Mouse (Mus musculus) CH12.LX (cell line): ENCODE measurements at regions not wholly inside any gene's neighbourhood (a gene's known extent, or its start where the extent isn't known, plus 50 kb on each side); places are given as distances from the start of the nearest gene placed in this dataset.
"Not testable (repeated sequence)": the region's sequence is repeated elsewhere in the genome, so short reads cannot be mapped to it uniquely, and the experiment has no call there.

Experiments
- DNase-seq: peaks from one replicate; pipeline ENCODE4 v3.0.0-alpha.2; 2013; ENCODE audit errors: extremely low read depth
- H3K27ac ChIP-seq: 2 replicates; pipeline ENCODE4 v1.5.1; 2012; ENCODE audit warnings: low read depth, mild to moderate bottlenecking, control low read depth, moderate library complexity; ENCODE audit not compliant: insufficient read depth
- H3K27me3 ChIP-seq: replicated peaks from 2 replicates; pipeline ENCODE3; 2012; ENCODE audit warnings: inconsistent platforms
- H3K36me3 ChIP-seq, 2 experiments: replicated peaks in 1 of 2; 2 replicates each; pipeline versions ENCODE3 to v1.6.1; 2012; ENCODE audit warnings: inconsistent platforms in 1 of 2, low read length in 1 of 2, mild to moderate bottlenecking in 1 of 2, mixed read lengths in 1 of 2, moderate library complexity in 1 of 2; ENCODE audit not compliant: control insufficient read depth in 1 of 2, insufficient read depth in 1 of 2
- H3K4me1 ChIP-seq, 2 experiments: 2 replicates each; pipeline ENCODE4 v1.6.1; 2012; ENCODE audit warnings: inconsistent platforms in 1 of 2, moderate library complexity in 1 of 2; ENCODE audit not compliant: insufficient read depth in 2 of 2, control insufficient read depth in 1 of 2
- H3K4me2 ChIP-seq: 2 replicates; pipeline ENCODE4 v1.6.1; 2012; ENCODE audit warnings: low read depth, mild to moderate bottlenecking, control low read depth; ENCODE audit not compliant: poor library complexity, insufficient read depth, severe bottlenecking
- H3K4me3 ChIP-seq, 3 experiments: fragments of 150-350 bp in 1 of 3; sonication (generic) in 1 of 3; replicated peaks in 1 of 3; 2 replicates each; pipeline versions ENCODE3 to v1.5.1; 2011 to 2012; ENCODE audit warnings: low read depth in 2 of 3, low read length in 2 of 3, mild to moderate bottlenecking in 2 of 3, moderate library complexity in 2 of 3, control low read depth in 1 of 3, improper control_type of control experiment in 1 of 3, inconsistent platforms in 1 of 3, mixed read lengths in 1 of 3; ENCODE audit not compliant: poor library complexity in 1 of 3
- H3K79me2 ChIP-seq: replicated peaks from 2 replicates; pipeline ENCODE4 v1.6.1; 2012; ENCODE audit warnings: mild to moderate bottlenecking, moderate library complexity; ENCODE audit not compliant: control insufficient read depth, poor library complexity, insufficient read depth, severe bottlenecking; ENCODE audit errors: extremely low read depth
- H3K9ac ChIP-seq: 2 replicates; pipeline ENCODE4 v1.6.1; 2012; ENCODE audit warnings: low read depth, mild to moderate bottlenecking, control low read depth, moderate library complexity; ENCODE audit not compliant: insufficient read depth
- H3K9me3 ChIP-seq: replicated peaks from 2 replicates; pipeline ENCODE3; 2012; ENCODE audit warnings: low read length, inconsistent platforms, mixed read lengths
- BHLHE40 ChIP-seq: IDR thresholded peaks from 2 replicates; pipeline ENCODE4 v1.6.1; 2011; ENCODE audit warnings: mild to moderate bottlenecking, low read depth, low read length, improper control_type of control experiment
- CTCF ChIP-seq, 2 experiments: IDR thresholded peaks in 1 of 2; conservative IDR thresholded peaks in 1 of 2; 2 replicates each; pipeline ENCODE4 v1.5.1; 2011 to 2012; ENCODE audit warnings: low read depth in 2 of 2, low read length in 2 of 2, improper control_type of control experiment in 1 of 2, inconsistent platforms in 1 of 2, mild to moderate bottlenecking in 1 of 2, moderate library complexity in 1 of 2
- HCFC1 ChIP-seq: IDR thresholded peaks from 2 replicates; pipeline ENCODE4 v1.6.1; 2012; ENCODE audit warnings: low read depth, mild to moderate bottlenecking, inconsistent platforms, low read length, improper control_type of control experiment
- PAX5 ChIP-seq: IDR thresholded peaks from 2 replicates; pipeline ENCODE4 v1.6.1; 2012; ENCODE audit warnings: low read length, inconsistent platforms, mixed read lengths
- POLR2AphosphoS2 ChIP-seq: IDR thresholded peaks from 2 replicates; pipeline ENCODE4 v1.6.1; 2011; ENCODE audit warnings: low read depth, low read length, improper control_type of control experiment
- RAD21 ChIP-seq: IDR thresholded peaks from 2 replicates; pipeline ENCODE4 v1.6.1; 2011; ENCODE audit warnings: low read depth, mild to moderate bottlenecking, low read length, improper control_type of control experiment, moderate library complexity
- SMC3 ChIP-seq: IDR thresholded peaks from 2 replicates; pipeline ENCODE4 v1.6.1; 2011; ENCODE audit warnings: low read depth, low read length, improper control_type of control experiment
- TCF12 ChIP-seq: IDR thresholded peaks from 2 replicates; pipeline ENCODE4 v1.6.1; 2014; ENCODE audit warnings: low read depth, mild to moderate bottlenecking, inconsistent platforms, low read length, improper control_type of control experiment
- ZMIZ1 ChIP-seq: IDR thresholded peaks from 2 replicates; pipeline ENCODE4 v1.6.1; 2012; ENCODE audit warnings: low read depth, mild to moderate bottlenecking, inconsistent platforms, low read length, improper control_type of control experiment
- ZNF384 ChIP-seq: IDR thresholded peaks from 2 replicates; pipeline ENCODE4 v1.6.1; 2012; ENCODE audit warnings: low read depth, low read length, improper control_type of control experiment, inconsistent platforms
- dilution Hi-C: fragments of 300-500 bp; cut with MboI; formaldehyde crosslinking; loops from 2 replicates; pipeline ENCODE4 v1.14.3; 2020; ENCODE audit warnings: low sequenced_read_pairs; ENCODE audit not compliant: extremely low pct_unique_long_range_greater_than_20kb, extremely low pct_ligation_motif_present
- in situ Hi-C: fragments of 300-500 bp; cut with MboI; formaldehyde crosslinking; loops from 3 replicates; pipeline ENCODE4 v1.14.3; 2019; ENCODE audit warnings: low sequenced_read_pairs, low pct_ligation_motif_present, low pct_unique_long_range_greater_than_20kb, mixed read lengths

DNA sequence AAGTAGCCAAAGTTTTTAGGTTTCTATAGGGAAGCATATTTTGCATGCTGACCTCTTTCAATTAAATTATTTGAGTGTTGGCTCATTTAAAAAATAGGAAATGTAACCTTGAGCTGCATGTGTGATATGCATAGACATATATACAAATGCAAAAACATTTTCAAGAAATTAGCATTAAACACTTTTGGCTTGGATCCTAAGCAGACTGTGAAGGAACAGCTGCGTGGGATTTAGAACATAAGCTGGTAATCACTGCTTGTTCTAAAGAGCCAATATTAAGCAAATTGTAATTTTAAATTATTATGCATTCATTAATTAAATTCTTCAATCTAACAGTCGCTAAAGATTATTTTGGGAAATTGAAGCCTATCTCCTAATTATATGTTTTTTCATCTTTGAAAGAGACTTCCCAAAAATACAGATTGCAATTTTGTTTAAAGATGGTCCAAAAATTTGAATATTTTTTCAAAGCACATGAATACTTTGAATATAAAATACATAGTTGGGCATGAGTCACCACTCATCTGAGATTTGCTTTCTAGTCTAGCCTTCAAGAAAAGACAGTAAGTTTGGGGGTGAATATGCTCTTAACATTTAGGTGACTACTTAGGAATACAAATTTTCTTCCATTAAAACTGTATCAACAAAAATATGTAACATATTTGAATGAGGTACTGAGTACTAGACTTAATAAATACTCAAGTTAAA, 163.3 kb upstream of the Hsf2 start:
- Histone ChIP-seq H3K4me2 (no peak overlapping the region), H3K27me3 (no peaks in the 10 kb centered on the region), H3K4me1 (no peaks in the 10 kb centered on the region), H3K9me3 (no peaks in the 10 kb centered on the region), H3K27ac (no peak overlapping the region), H3K36me3 (no peaks in the 10 kb centered on the region), H3K9ac (no peak overlapping the region), H3K4me3 (no peak overlapping the region), H3K79me2 (no peaks in the 10 kb centered on the region)
- no peak for TF ChIP-seq ZMIZ1
- TF ChIP-seq CTCF (conservative IDR thresholded peaks at IDR 0.05 in 1 of 2, IDR thresholded peaks at IDR 0.05 in 1 of 2; ENCODE audit: low read depth in 2 of 2, low read length in 2 of 2) = no peak
- no peak for TF ChIP-seq PAX5
- dilution Hi-C loops = no loop called here
- no peak for DNase-seq
- in situ Hi-C loops = no loop called here

DNA sequence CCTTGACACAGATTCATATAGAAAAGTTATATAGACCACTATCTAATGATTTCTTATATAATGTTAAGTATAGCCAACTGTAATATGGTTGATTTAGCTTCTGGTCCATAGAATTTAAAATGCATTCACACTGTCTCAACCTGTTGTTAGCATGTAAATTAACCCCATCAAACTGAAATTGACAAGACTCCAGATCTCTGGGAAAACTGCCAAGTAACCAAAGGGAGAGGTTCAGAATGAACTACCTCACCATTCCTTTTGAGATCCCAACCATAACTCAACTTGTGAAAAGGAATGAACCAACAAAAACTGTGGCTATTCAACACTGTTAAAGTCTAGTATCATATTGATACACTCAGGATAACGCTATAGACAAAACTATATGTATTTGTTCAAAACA, 162.0 kb upstream of the Hsf2 start:
- H3K9me3 ChIP-seq = no peaks in the 10 kb centered on the region
- H3K4me2 ChIP-seq = no peak overlapping the region
- no peak overlapping the region for H3K27ac ChIP-seq
- in situ Hi-C loops (no loop called here), dilution Hi-C loops (no loop called here)
- H3K9ac ChIP-seq = no peak overlapping the region
- H3K27me3 ChIP-seq = no peaks in the 10 kb centered on the region
- H3K4me1 ChIP-seq = no peaks in the 10 kb centered on the region
- H3K4me3 ChIP-seq = no peak overlapping the region
- TF ChIP-seq CTCF (conservative IDR thresholded peaks at IDR 0.05 in 1 of 2, IDR thresholded peaks at IDR 0.05 in 1 of 2; ENCODE audit: low read depth in 2 of 2, low read length in 2 of 2) (no peak), HCFC1 (no peak), ZNF384 (no peak), SMC3 (no peak), BHLHE40 (no peak), POLR2AphosphoS2 (no peak), TCF12 (no peak), RAD21 (no peak)
- H3K36me3 ChIP-seq = no peaks in the 10 kb centered on the region
- no peak for DNase-seq
- H3K79me2 ChIP-seq = no peaks in the 10 kb centered on the region

DNA sequence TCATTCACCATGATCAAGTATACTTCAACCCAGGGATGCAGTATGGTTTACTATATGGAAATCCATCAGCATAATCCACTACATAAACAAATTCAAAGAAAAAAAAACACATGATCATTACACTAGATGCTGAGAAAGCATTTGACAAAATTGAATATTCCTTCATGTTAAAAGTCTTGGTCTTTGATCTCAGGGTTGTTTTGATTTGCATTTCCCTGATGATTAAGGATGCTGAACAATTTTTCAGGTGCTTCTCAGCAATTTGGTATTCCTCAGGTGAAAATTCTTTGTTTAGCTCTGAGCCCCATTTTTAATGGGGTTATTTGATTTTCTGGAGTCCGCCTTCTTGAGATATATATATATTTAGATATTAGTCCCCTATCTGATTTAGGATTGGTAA, 123.4 kb upstream of the Hsf2 start:
- H3K4me3 ChIP-seq, H3K27ac ChIP-seq, in situ Hi-C loops, H3K9me3 ChIP-seq, H3K9ac ChIP-seq, H3K79me2 ChIP-seq, DNase-seq, H3K36me3 ChIP-seq, H3K4me1 ChIP-seq, H3K4me2 ChIP-seq, H3K27me3 ChIP-seq, dilution Hi-C loops: not testable (repeated sequence)
